In genomic region chr3:129714542-129715145, GRCm38 (mm10) we compare ENCODE assay signal across 27 mouse cellular contexts. TPM values are rescaled to one million over a fixed set of nuclear protein-coding genes. Genes with fewer than 3 reads are reported as not detected.
DNase-seq lines count a peak whose midpoint lies in the region; ATAC-seq and TF ChIP-seq lines count a peak whose summit lies in the region.
"Had no signal": no experiment of that assay in that cellular context is flagged by ENCODE, and none has a peak within 500 bp of the region (broad histone marks: within the 10 kb centered on the region; RNA-seq: fewer than 3 reads in every experiment).

No protein-coding gene starts in this region.

- H3K27me3 ChIP-seq in forebrain, postnatal 0 days (ENCODE audit: insufficient read depth, low read length) = no peaks in the 10 kb centered on the region
- H3K27me3 ChIP-seq in forebrain, embryonic 11.5 days (ENCODE audit: control insufficient read depth, insufficient read depth, low read length) = no peaks in the 10 kb centered on the region
- H3K27me3 ChIP-seq in heart, embryonic 14.5 days (ENCODE audit: control insufficient read depth, insufficient read depth, low read length) = no peaks in the 10 kb centered on the region
- H3K27me3 ChIP-seq in heart, embryonic 11.5 days (ENCODE audit: control insufficient read depth, insufficient read depth, low read length) = no peaks in the 10 kb centered on the region
- no peaks in the 10 kb centered on the region for H3K27me3 ChIP-seq in heart, postnatal 0 days (ENCODE audit: control insufficient read depth, insufficient read depth, low read length)
- H3K27me3 ChIP-seq: forebrain, embryonic 15.5 days; kidney, embryonic 15.5 days; limb, embryonic 12.5 days; liver, embryonic 15.5 days; midbrain, embryonic 15.5 days; neural tube, embryonic 15.5 days had no signal

- no peak for DNase-seq in forebrain, postnatal 0 days
- no peak for DNase-seq in forebrain, embryonic 11.5 days (ENCODE audit: low spot score)
- peak; percentile 64 for DNase-seq in heart, postnatal 0 days (ENCODE audit: low spot score)
- no peak for DNase-seq in embryo, embryonic 10.5 days (ENCODE audit: low spot score)
- DNase-seq: adrenal gland, adult 8-10 months; B cell, adult 2 months; cerebellum, adult 11-12 months; cerebellum, adult 9-11 months; kidney, adult 18-20 months; kidney, postnatal 36 days; lung, embryonic 14.5 days; lung, postnatal 14 days; retina, postnatal 1 day; right cerebral cortex, postnatal 14 days; thymus, postnatal 4 days had no signal

- no peak for TF ChIP-seq CTCF in forebrain, postnatal 0 days (IDR thresholded peaks at IDR 0.05; ENCODE audit: low read depth)
- TF ChIP-seq CTCF in heart, postnatal 0 days (IDR thresholded peaks at IDR 0.05; ENCODE audit: low read depth) = no peak

- 76% methylated on average over 15 of the region's 15 CpGs for WGBS in forebrain, postnatal 0 days
- 81% methylated on average over 15 of the region's 15 CpGs for WGBS in forebrain, embryonic 11.5 days
- WGBS in heart, embryonic 14.5 days = 41% methylated on average over 15 of the region's 15 CpGs
- WGBS in heart, embryonic 11.5 days (ENCODE audit: insufficient replicate concordance) = 56% methylated on average over 15 of the region's 15 CpGs
- 39% methylated on average over 15 of the region's 15 CpGs for WGBS in heart, postnatal 0 days

- H3K27ac ChIP-seq in forebrain, postnatal 0 days (ENCODE audit: low read depth, low read length) = no peak overlapping the region
- no peak overlapping the region for H3K27ac ChIP-seq in forebrain, embryonic 11.5 days (ENCODE audit: low read depth, low read length)
- peak overlapping the region; percentile 2 to 53; a peak in 3 of 4 replicates for H3K27ac ChIP-seq in heart, embryonic 14.5 days (replicated peaks in 1 of 2; ENCODE audit: control insufficient read depth in 1 of 2, insufficient read depth in 1 of 2, low read depth in 2 of 2, low read length in 2 of 2)
- H3K27ac ChIP-seq in heart, embryonic 11.5 days (ENCODE audit: low read depth, low read length) = no peak overlapping the region
- peak overlapping the region; percentile 26 for H3K27ac ChIP-seq in heart, postnatal 0 days (ENCODE audit: low read depth)
- H3K27ac ChIP-seq: forebrain, embryonic 15.5 days; kidney, embryonic 15.5 days; layer of hippocampus, adult 2 months; left cerebral cortex, adult 2 months; limb, embryonic 12.5 days; liver, embryonic 15.5 days; midbrain, embryonic 10.5 days; midbrain, embryonic 15.5 days; neural tube, embryonic 15.5 days had no signal

- no peak overlapping the region for H3K9ac ChIP-seq in forebrain, postnatal 0 days
- H3K9ac ChIP-seq in forebrain, embryonic 11.5 days (ENCODE audit: low read length) = no peak overlapping the region
- H3K9ac ChIP-seq in heart, embryonic 14.5 days (ENCODE audit: low read length) = no peak overlapping the region
- H3K9ac ChIP-seq in heart, embryonic 11.5 days (ENCODE audit: low read depth, low read length) = no peak overlapping the region
- no peak overlapping the region for H3K9ac ChIP-seq in heart, postnatal 0 days (replicated peaks; ENCODE audit: low read depth, low read length)
- H3K9ac ChIP-seq: forebrain, embryonic 15.5 days; kidney, embryonic 15.5 days; limb, embryonic 12.5 days; liver, embryonic 15.5 days; lung, embryonic 14.5 days; midbrain, embryonic 15.5 days; neural tube, embryonic 15.5 days had no signal

- no peaks in the 10 kb centered on the region for H3K9me3 ChIP-seq in forebrain, postnatal 0 days (ENCODE audit: low read length)
- no peaks in the 10 kb centered on the region for H3K9me3 ChIP-seq in forebrain, embryonic 11.5 days (ENCODE audit: control insufficient read depth, low read length)
- no peaks in the 10 kb centered on the region for H3K9me3 ChIP-seq in heart, embryonic 14.5 days (ENCODE audit: control insufficient read depth, low read length)
- no peaks in the 10 kb centered on the region for H3K9me3 ChIP-seq in heart, embryonic 11.5 days (replicated peaks; ENCODE audit: control insufficient read depth, low read length)
- no peaks in the 10 kb centered on the region for H3K9me3 ChIP-seq in heart, postnatal 0 days (replicated peaks; ENCODE audit: control insufficient read depth, low read length)
- H3K9me3 ChIP-seq: forebrain, embryonic 15.5 days; kidney, embryonic 15.5 days; limb, embryonic 12.5 days; liver, embryonic 15.5 days; midbrain, embryonic 10.5 days; midbrain, embryonic 15.5 days; neural tube, embryonic 15.5 days had no signal

- TF ChIP-seq EP300 in heart, postnatal 0 days (IDR thresholded peaks at IDR 0.05; ENCODE audit: low read depth) = no peak

- H3K36me3 ChIP-seq in forebrain, postnatal 0 days (ENCODE audit: insufficient read depth) = peaks cover 4% of the 10 kb centered on the region
- no peaks in the 10 kb centered on the region; the same call in 1 of the 2 replicates for H3K36me3 ChIP-seq in forebrain, embryonic 11.5 days (ENCODE audit: control insufficient read depth, insufficient read depth, low read length)
- no peaks in the 10 kb centered on the region for H3K36me3 ChIP-seq in heart, embryonic 14.5 days (ENCODE audit: control insufficient read depth, insufficient read depth, low read length)
- no peaks in the 10 kb centered on the region for H3K36me3 ChIP-seq in heart, embryonic 11.5 days (ENCODE audit: control insufficient read depth, insufficient read depth, low read length)
- H3K36me3 ChIP-seq in heart, postnatal 0 days (replicated peaks; ENCODE audit: control insufficient read depth, insufficient read depth, low read length) = 0 out of 2 replicates have a peak, but pooled peaks cover 6% of the 10 kb centered on the region
- H3K36me3 ChIP-seq: kidney, embryonic 15.5 days; midbrain, embryonic 15.5 days had no signal

- peak; percentile 81 for ATAC-seq in forebrain, postnatal 0 days
- ATAC-seq in forebrain, embryonic 11.5 days (replicated peaks; ENCODE audit: low FRiP score) = no peak
- no peak for ATAC-seq in heart, embryonic 14.5 days (ENCODE audit: insufficient number of reproducible peaks, insufficient read depth, low FRiP score, low read depth)
- ATAC-seq in heart, embryonic 11.5 days (replicated peaks; ENCODE audit: insufficient number of reproducible peaks, low FRiP score, low TSS enrichment) = no peak
- ATAC-seq in heart, postnatal 0 days (ENCODE audit: insufficient read depth, low read depth) = peak; percentile 90
- ATAC-seq: forebrain, embryonic 15.5 days; hindbrain, embryonic 16.5 days; midbrain, embryonic 15.5 days had no signal

- no peak overlapping the region for H3K4me2 ChIP-seq in forebrain, postnatal 0 days (ENCODE audit: low read depth)
- no peak overlapping the region for H3K4me2 ChIP-seq in forebrain, embryonic 11.5 days (ENCODE audit: low read depth, low read length, severe bottlenecking)
- 0 out of 2 replicates have a peak overlapping the region, but pooled peaks have one; percentile 27 for H3K4me2 ChIP-seq in heart, embryonic 14.5 days (ENCODE audit: low read length)
- H3K4me2 ChIP-seq in heart, embryonic 11.5 days = no peak overlapping the region
- 0 out of 2 replicates have a peak overlapping the region, but pooled peaks have one; percentile 1 for H3K4me2 ChIP-seq in heart, postnatal 0 days (ENCODE audit: low read depth, low read length)
- H3K4me2 ChIP-seq: forebrain, embryonic 15.5 days; kidney, embryonic 15.5 days; limb, embryonic 12.5 days; liver, embryonic 15.5 days; lung, embryonic 14.5 days; midbrain, embryonic 15.5 days; neural tube, embryonic 15.5 days had no signal

- H3K4me1 ChIP-seq in forebrain, postnatal 0 days (ENCODE audit: insufficient read depth) = no peaks in the 10 kb centered on the region
- H3K4me1 ChIP-seq in forebrain, embryonic 11.5 days (replicated peaks; ENCODE audit: control insufficient read depth, insufficient read depth, low read length) = no peaks in the 10 kb centered on the region
- H3K4me1 ChIP-seq in heart, embryonic 14.5 days (ENCODE audit: control insufficient read depth in 2 of 2, insufficient read depth in 2 of 2, low read length in 2 of 2) = peaks cover 5 to 11% of the 10 kb centered on the region in 2 experiments
- no peaks in the 10 kb centered on the region for H3K4me1 ChIP-seq in heart, embryonic 11.5 days (ENCODE audit: control insufficient read depth, insufficient read depth, low read length)
- H3K4me1 ChIP-seq in heart, postnatal 0 days (ENCODE audit: control insufficient read depth, insufficient read depth) = peaks cover 6% of the 10 kb centered on the region; the same call in 1 of the 2 replicates
- H3K4me1 ChIP-seq: forebrain, embryonic 15.5 days; kidney, embryonic 15.5 days; liver, embryonic 15.5 days; midbrain, embryonic 10.5 days; midbrain, embryonic 15.5 days; neural tube, embryonic 15.5 days had no signal

- H3K4me3 ChIP-seq in forebrain, postnatal 0 days (ENCODE audit: low read depth, low read length) = no peak overlapping the region
- H3K4me3 ChIP-seq in forebrain, embryonic 11.5 days (ENCODE audit: low read depth, low read length) = no peak overlapping the region
- no peak overlapping the region for H3K4me3 ChIP-seq in heart, embryonic 14.5 days (ENCODE audit: control insufficient read depth in 1 of 2, insufficient read depth in 1 of 2, low read depth in 1 of 2, low read length in 2 of 2)
- no peak overlapping the region for H3K4me3 ChIP-seq in heart, embryonic 11.5 days (ENCODE audit: low read depth, low read length)
- H3K4me3 ChIP-seq in heart, postnatal 0 days (ENCODE audit: low read depth, low read length) = no peak overlapping the region
- H3K4me3 ChIP-seq: forebrain, embryonic 15.5 days; kidney, embryonic 15.5 days; layer of hippocampus, adult 2 months; left cerebral cortex, adult 2 months; limb, embryonic 12.5 days; liver, embryonic 15.5 days; midbrain, embryonic 10.5 days; midbrain, embryonic 15.5 days; neural tube, embryonic 15.5 days had no signal

RNA-seq across cellular contexts. Expression of gene Egf, which starts 40.5 kb away (rescaled TPM):
- total RNA-seq in forebrain, postnatal 0 days (2014; rRNA removed) = 2.5 and 7.8 TPM in 2 replicates
- 0.44 and 1.1 TPM in 2 replicates for polyA plus RNA-seq in forebrain, postnatal 0 days (2015; fragmentation: Nextera tagmentation; extraction: Ambion mirVana)
- 1.7 and 1.9 TPM in 2 replicates for polyA plus RNA-seq in forebrain, embryonic 11.5 days (2014; fragmentation: Nextera tagmentation; extraction: Ambion mirVana)
- 1.6 and 2.3 TPM in 2 replicates for polyA plus RNA-seq in heart, embryonic 14.5 days (2014; fragmentation: Nextera tagmentation; extraction: Ambion mirVana)
- 0.79 and 1.4 TPM in 2 replicates for polyA plus RNA-seq in heart, embryonic 11.5 days (2014; fragmentation: Nextera tagmentation; extraction: Ambion mirVana)
- total RNA-seq in heart, postnatal 0 days (2014; rRNA removed; ENCODE audit: low replicate concordance) = 2.6 and 12.4 TPM in 2 replicates
- polyA plus RNA-seq in heart, postnatal 0 days (2015; fragmentation: Nextera tagmentation; extraction: Ambion mirVana) = 1.9 and 2.4 TPM in 2 replicates

Comparison
In these comparisons a context has a peak if more than half of its experiments do, and no peak if none do; other contexts are left out.
1. ATAC-seq: peak in forebrain, postnatal 0 days (single experiment) and heart, postnatal 0 days (single experiment); none in forebrain, embryonic 11.5 days (single experiment), heart, embryonic 14.5 days (single experiment) and heart, embryonic 11.5 days (single experiment).
2. H3K27ac ChIP-seq: peak in heart, embryonic 14.5 days (2 of 2) and heart, postnatal 0 days (single experiment); none in forebrain, postnatal 0 days (single experiment), forebrain, embryonic 11.5 days (single experiment) and heart, embryonic 11.5 days (single experiment).
3. H3K4me2 ChIP-seq: peak in heart, embryonic 14.5 days (single experiment) and heart, postnatal 0 days (single experiment); none in forebrain, postnatal 0 days (single experiment), forebrain, embryonic 11.5 days (single experiment) and heart, embryonic 11.5 days (single experiment).